Mouse (Mus musculus): ENCODE measurements around the gene Arfrp1.

- TF ChIP-seq CTCF (IDR thresholded peaks at IDR 0.05; ENCODE audit: low read depth) (no peak), EP300 (IDR thresholded peaks at IDR 0.05; ENCODE audit: low read depth) (no peak)
Observed at GRCm38 (mm10) chr2:181380251-181380650, 15.0 kb upstream of the Arfrp1 start.
